Mouse (Mus musculus): ENCODE measurements at regions not wholly inside any gene's neighbourhood (a gene's known extent, or its start where the extent isn't known, plus 50 kb on each side); places are given as distances from the start of the nearest gene placed in this dataset.
A peak's percentile ranks its signal among the peaks of the same experiment; 100 is the strongest.

GRCm38 (mm10) chr4:12334832-12335587 lies 163.2 kb upstream of the Fam92a start:
- Histone ChIP-seq H3K27ac (ENCODE audit: low read depth, low read length) (peak overlapping the region; percentile 60; the same call in 1 of the 2 replicates), H3K9me3 (ENCODE audit: control insufficient read depth, low read length) (no peaks in the 10 kb centered on the region), H3K36me3 (ENCODE audit: control insufficient read depth, insufficient read depth, low read length) (no peaks in the 10 kb centered on the region), H3K9ac (ENCODE audit: low read depth, low read length) (no peak overlapping the region), H3K27me3 (ENCODE audit: control insufficient read depth, insufficient read depth, low read length) (no peaks in the 10 kb centered on the region), H3K4me2 (replicated peaks; ENCODE audit: low read depth, low read length) (no peak overlapping the region), H3K4me3 (ENCODE audit: low read depth, low read length) (no peak overlapping the region), H3K4me1 (replicated peaks; ENCODE audit: control insufficient read depth, insufficient read depth, low read length) (no peaks in the 10 kb centered on the region)
- DNase-seq (ENCODE audit: low spot score) (peak; percentile 5), ATAC-seq (ENCODE audit: low FRiP score) (peak; percentile 82)
- WGBS: 68% methylated on average over 7 of the region's 7 CpGs

- H3K4me3 ChIP-seq (ENCODE audit: low read depth, low read length): no peak overlapping the region
- no peaks in the 10 kb centered on the region for H3K4me1 ChIP-seq (replicated peaks; ENCODE audit: control insufficient read depth, insufficient read depth, low read length)
- no peak overlapping the region for H3K9ac ChIP-seq (ENCODE audit: low read depth, low read length)
- H3K36me3 ChIP-seq (ENCODE audit: control insufficient read depth, insufficient read depth, low read length): no peaks in the 10 kb centered on the region
- WGBS: 64% methylated on average over 9 of the region's 9 CpGs
- H3K27ac ChIP-seq (ENCODE audit: low read depth, low read length): peak overlapping the region; percentile 60
- H3K4me2 ChIP-seq (replicated peaks; ENCODE audit: low read depth, low read length): no peak overlapping the region
- DNase-seq (ENCODE audit: low spot score) (peak; percentile 17), ATAC-seq (ENCODE audit: low FRiP score) (peak; percentile 91)
- no peaks in the 10 kb centered on the region for H3K9me3 ChIP-seq (ENCODE audit: control insufficient read depth, low read length)
- H3K27me3 ChIP-seq (ENCODE audit: control insufficient read depth, insufficient read depth, low read length): no peaks in the 10 kb centered on the region
Observed at GRCm38 (mm10) chr4:12334429-12334828, 162.6 kb upstream of the Fam92a start.

- WGBS: 53% methylated on average over 1 of the region's 1 CpGs
- H3K9me3 ChIP-seq (ENCODE audit: control insufficient read depth, low read length): no peaks in the 10 kb centered on the region
- H3K4me3 ChIP-seq (ENCODE audit: low read depth, low read length): no peak overlapping the region
- no peaks in the 10 kb centered on the region for H3K4me1 ChIP-seq (replicated peaks; ENCODE audit: control insufficient read depth, insufficient read depth, low read length)
- no peaks in the 10 kb centered on the region for H3K27me3 ChIP-seq (ENCODE audit: control insufficient read depth, insufficient read depth, low read length)
- ATAC-seq (ENCODE audit: low FRiP score) (peak; percentile 53; the same call in 1 of the 2 replicates), DNase-seq (ENCODE audit: low spot score) (peak; percentile 22)
- no peak overlapping the region for H3K27ac ChIP-seq (ENCODE audit: low read depth, low read length)
- H3K36me3 ChIP-seq (ENCODE audit: control insufficient read depth, insufficient read depth, low read length): no peaks in the 10 kb centered on the region
- H3K9ac ChIP-seq (ENCODE audit: low read depth, low read length): no peak overlapping the region
- no peak overlapping the region for H3K4me2 ChIP-seq (replicated peaks; ENCODE audit: low read depth, low read length)
Observed at GRCm38 (mm10) chr4:12316024-12316423, 144.2 kb upstream of the Fam92a start.

- Histone ChIP-seq H3K36me3 (ENCODE audit: control insufficient read depth, insufficient read depth, low read length) (no peaks in the 10 kb centered on the region), H3K9ac (ENCODE audit: low read depth, low read length) (no peak overlapping the region), H3K27ac (ENCODE audit: low read depth, low read length) (no peak overlapping the region), H3K4me3 (ENCODE audit: low read depth, low read length) (no peak overlapping the region), H3K4me1 (replicated peaks; ENCODE audit: control insufficient read depth, insufficient read depth, low read length) (no peaks in the 10 kb centered on the region), H3K9me3 (ENCODE audit: control insufficient read depth, low read length) (no peaks in the 10 kb centered on the region), H3K27me3 (ENCODE audit: control insufficient read depth, insufficient read depth, low read length) (no peaks in the 10 kb centered on the region), H3K4me2 (replicated peaks; ENCODE audit: low read depth, low read length) (no peak overlapping the region)
- DNase-seq (ENCODE audit: low spot score) (no peak), ATAC-seq (ENCODE audit: low FRiP score) (no peak)
- WGBS: 87% methylated on average over 5 of the region's 5 CpGs
Observed at GRCm38 (mm10) chr4:12308332-12308731, 136.5 kb upstream of the Fam92a start.

GRCm38 (mm10) chr4:12306618-12307565 lies 135.1 kb upstream of the Fam92a start:
- Histone ChIP-seq H3K36me3 (ENCODE audit: control insufficient read depth, insufficient read depth, low read length) (no peaks in the 10 kb centered on the region), H3K27ac (ENCODE audit: low read depth, low read length) (peak overlapping the region; percentile 43), H3K27me3 (ENCODE audit: control insufficient read depth, insufficient read depth, low read length) (no peaks in the 10 kb centered on the region), H3K4me3 (ENCODE audit: low read depth, low read length) (no peak overlapping the region), H3K9me3 (ENCODE audit: control insufficient read depth, low read length) (no peaks in the 10 kb centered on the region), H3K9ac (ENCODE audit: low read depth, low read length) (no peak overlapping the region), H3K4me1 (replicated peaks; ENCODE audit: control insufficient read depth, insufficient read depth, low read length) (no peaks in the 10 kb centered on the region), H3K4me2 (replicated peaks; ENCODE audit: low read depth, low read length) (no peak overlapping the region)
- ATAC-seq (ENCODE audit: low FRiP score) (peak; percentile 82), DNase-seq (ENCODE audit: low spot score) (peak; percentile 11)
- 54% methylated on average over 9 of the region's 9 CpGs for WGBS

GRCm38 (mm10) chr4:12287079-12287686 lies 115.4 kb upstream of the Fam92a start:
- WGBS: 64% methylated on average over 4 of the region's 4 CpGs
- ATAC-seq (ENCODE audit: low FRiP score) (0 out of 2 replicates have a peak, but pooled peaks have one; percentile 43), DNase-seq (ENCODE audit: low spot score) (no peak)

GRCm38 (mm10) chr4:12286391-12286790 lies 114.6 kb upstream of the Fam92a start:
- no peak overlapping the region for H3K4me2 ChIP-seq (replicated peaks; ENCODE audit: low read depth, low read length)
- WGBS: 86% methylated on average over 1 of the region's 1 CpGs
- no peak overlapping the region for H3K4me3 ChIP-seq (ENCODE audit: low read depth, low read length)
- H3K4me1 ChIP-seq (replicated peaks; ENCODE audit: control insufficient read depth, insufficient read depth, low read length): no peaks in the 10 kb centered on the region
- ATAC-seq (ENCODE audit: low FRiP score): no peak
- no peak for DNase-seq (ENCODE audit: low spot score)
- H3K27ac ChIP-seq (ENCODE audit: low read depth, low read length): no peak overlapping the region
- no peaks in the 10 kb centered on the region for H3K9me3 ChIP-seq (ENCODE audit: control insufficient read depth, low read length)
- no peaks in the 10 kb centered on the region for H3K36me3 ChIP-seq (ENCODE audit: control insufficient read depth, insufficient read depth, low read length)
- no peaks in the 10 kb centered on the region for H3K27me3 ChIP-seq (ENCODE audit: control insufficient read depth, insufficient read depth, low read length)
- H3K9ac ChIP-seq (ENCODE audit: low read depth, low read length): no peak overlapping the region

More at GRCm38 (mm10) chr4:12287079-12287686, 115.4 kb upstream of the Fam92a start:
- H3K36me3 ChIP-seq (ENCODE audit: control insufficient read depth, insufficient read depth, low read length): no peaks in the 10 kb centered on the region
- H3K9me3 ChIP-seq (ENCODE audit: control insufficient read depth, low read length): no peaks in the 10 kb centered on the region
- H3K27ac ChIP-seq (ENCODE audit: low read depth, low read length): no peak overlapping the region
- H3K27me3 ChIP-seq (ENCODE audit: control insufficient read depth, insufficient read depth, low read length): no peaks in the 10 kb centered on the region
- no peak overlapping the region for H3K9ac ChIP-seq (ENCODE audit: low read depth, low read length)
- no peak overlapping the region for H3K4me2 ChIP-seq (replicated peaks; ENCODE audit: low read depth, low read length)
- H3K4me1 ChIP-seq (replicated peaks; ENCODE audit: control insufficient read depth, insufficient read depth, low read length): no peaks in the 10 kb centered on the region
- no peak overlapping the region for H3K4me3 ChIP-seq (ENCODE audit: low read depth, low read length)

GRCm38 (mm10) chr4:12285983-12286382 lies 114.2 kb upstream of the Fam92a start:
- Histone ChIP-seq H3K4me2 (replicated peaks; ENCODE audit: low read depth, low read length) (no peak overlapping the region), H3K27me3 (ENCODE audit: control insufficient read depth, insufficient read depth, low read length) (no peaks in the 10 kb centered on the region), H3K9me3 (ENCODE audit: control insufficient read depth, low read length) (no peaks in the 10 kb centered on the region), H3K9ac (ENCODE audit: low read depth, low read length) (no peak overlapping the region), H3K4me1 (replicated peaks; ENCODE audit: control insufficient read depth, insufficient read depth, low read length) (no peaks in the 10 kb centered on the region), H3K27ac (ENCODE audit: low read depth, low read length) (no peak overlapping the region), H3K4me3 (ENCODE audit: low read depth, low read length) (no peak overlapping the region), H3K36me3 (ENCODE audit: control insufficient read depth, insufficient read depth, low read length) (no peaks in the 10 kb centered on the region)
- peak; percentile 65 for ATAC-seq (ENCODE audit: low FRiP score)
- no peak for DNase-seq (ENCODE audit: low spot score)
